Mouse (Mus musculus): ENCODE data around the gene Fcgr3.

GRCm38 (mm10) chr1:171096110-171096964 lies 31.6 kb upstream of the Fcgr3 start:
- TF ChIP-seq POLR2A (IDR thresholded peaks at IDR 0.05; ENCODE audit: low read depth, low read length), result no peak
- TF ChIP-seq CTCF (IDR thresholded peaks at IDR 0.05; ENCODE audit: extremely low read depth, insufficient read depth, insufficient read length, insufficient replicate concordance), result no peak
